Mouse (Mus musculus) embryonic facial prominence, embryonic 14.5 days (tissue): Measurements from ENCODE around the gene Slc44a1. TPM values are rescaled to one million over a fixed set of nuclear protein-coding genes. Genes with fewer than 3 reads are reported as not detected.

Source experiments
- ATAC-seq: fragments of 200-750 bp; cut with Nextera tagmentation; 2 replicates; pipeline ENCODE4 v1.8.0; 2017; ENCODE audit warnings: low read depth, moderate number of reproducible peaks, moderate TSS enrichment
- DNase-seq: peaks from one replicate; pipeline ENCODE4 v3.0.0-alpha.2; 2015; ENCODE audit warnings: low spot score
- H3K27ac ChIP-seq: fragments of 300-500 bp; sonication (generic); replicated peaks from 2 replicates; pipeline ENCODE4 v1.5.1; 2014; ENCODE audit warnings: low read depth, mild to moderate bottlenecking, low read length, moderate library complexity
- H3K27me3 ChIP-seq: fragments of 300-500 bp; sonication (generic); replicated peaks from 2 replicates; pipeline ENCODE4 v1.6.1; 2014; ENCODE audit warnings: low read length; ENCODE audit not compliant: control insufficient read depth, insufficient read depth
- H3K36me3 ChIP-seq: fragments of 300-500 bp; sonication (generic); 2 replicates; pipeline ENCODE4 v1.6.1; 2014; ENCODE audit warnings: low read length, mixed read lengths; ENCODE audit not compliant: control insufficient read depth, insufficient read depth
- H3K4me1 ChIP-seq: fragments of 300-500 bp; sonication (generic); 2 replicates; pipeline ENCODE4 v1.6.1; 2014; ENCODE audit warnings: antibody characterized with exemption, low read length; ENCODE audit not compliant: control insufficient read depth, insufficient read depth
- H3K4me2 ChIP-seq: fragments of 300-500 bp; sonication (generic); 2 replicates; pipeline ENCODE4 v1.6.1; 2014; ENCODE audit warnings: low read depth, mild to moderate bottlenecking, low read length, moderate library complexity, mixed read lengths
- H3K4me3 ChIP-seq: fragments of 300-500 bp; sonication (generic); 2 replicates; pipeline ENCODE4 v1.5.1; 2014; ENCODE audit warnings: low read depth, mild to moderate bottlenecking, low read length
- H3K9ac ChIP-seq: fragments of 300-500 bp; sonication (generic); 2 replicates; pipeline ENCODE4 v1.6.1; 2014; ENCODE audit warnings: low read depth, mild to moderate bottlenecking, low read length, moderate library complexity, mixed read lengths
- H3K9me3 ChIP-seq: fragments of 300-500 bp; sonication (generic); 2 replicates; pipeline ENCODE4 v1.6.1; 2016; ENCODE audit warnings: low read length; ENCODE audit not compliant: control insufficient read depth
- WGBS: fragments of 180-500 bp; shearing (Covaris S2); extraction: QIAGEN DNeasy Blood & Tissue Kit; methylation state at CpG from one replicate; pipeline ENCODE4 v1.1.7; 2014; 5-methylcytosine and 5-hydroxymethylcytosine counted together
- polyA plus RNA-seq: library from polyadenylated mRNA; unstranded; fragments of >200 nt; fragmentation: Nextera tagmentation; extraction: Ambion mirVana; gene quantifications from 2 replicates; pipeline ENCODE4 v1.2.1, GENCODE M21; 2014

The Slc44a1 gene
- polyA plus RNA-seq, 1 experiment from 2014 or later, result 61.8 TPM

GRCm38 (mm10) chr4:53589466-53589865, 149.3 kb downstream of the Slc44a1 start:
- H3K36me3 ChIP-seq, result no peaks in the 10 kb centered on the region
- no peak overlapping the region for H3K27ac ChIP-seq
- DNase-seq (no peak), ATAC-seq (no peak)
- 84% methylated on average over 4 of the region's 4 CpGs for WGBS
- H3K4me3 ChIP-seq, result no peak overlapping the region
- no peaks in the 10 kb centered on the region for H3K9me3 ChIP-seq
- no peak overlapping the region for H3K4me2 ChIP-seq
- H3K4me1 ChIP-seq, result no peaks in the 10 kb centered on the region
- no peak overlapping the region for H3K9ac ChIP-seq
- H3K27me3 ChIP-seq, result no peaks in the 10 kb centered on the region

- ATAC-seq, result no peak
- no peaks in the 10 kb centered on the region for H3K36me3 ChIP-seq
- no peaks in the 10 kb centered on the region for H3K27me3 ChIP-seq
- no peak for DNase-seq
- no peaks in the 10 kb centered on the region for H3K4me1 ChIP-seq
- WGBS, result 69% methylated on average over 4 of the region's 4 CpGs
- H3K4me2 ChIP-seq, result no peak overlapping the region
- no peak overlapping the region for H3K27ac ChIP-seq
- H3K9me3 ChIP-seq, result no peaks in the 10 kb centered on the region
- H3K9ac ChIP-seq, result no peak overlapping the region
- H3K4me3 ChIP-seq, result no peak overlapping the region
Measured at GRCm38 (mm10) chr4:53590163-53590562, 149.9 kb downstream of the Slc44a1 start.

GRCm38 (mm10) chr4:53590691-53591447, 150.7 kb downstream of the Slc44a1 start:
- no peaks in the 10 kb centered on the region for H3K27me3 ChIP-seq
- no peak overlapping the region for H3K9ac ChIP-seq
- no peak for ATAC-seq
- H3K4me3 ChIP-seq, result no peak overlapping the region
- H3K4me1 ChIP-seq, result no peaks in the 10 kb centered on the region
- no peak overlapping the region for H3K4me2 ChIP-seq
- no peak for DNase-seq
- H3K27ac ChIP-seq, result no peak overlapping the region
- no peaks in the 10 kb centered on the region for H3K9me3 ChIP-seq
- no peaks in the 10 kb centered on the region for H3K36me3 ChIP-seq
- WGBS, result 88% methylated on average over 7 of the region's 7 CpGs

- ATAC-seq (no peak), DNase-seq (no peak)
- H3K9me3 ChIP-seq, result no peaks in the 10 kb centered on the region
- H3K4me1 ChIP-seq, result no peaks in the 10 kb centered on the region
- no peak overlapping the region for H3K27ac ChIP-seq
- H3K4me3 ChIP-seq, result no peak overlapping the region
- H3K36me3 ChIP-seq, result no peaks in the 10 kb centered on the region
- no peak overlapping the region for H3K4me2 ChIP-seq
- 92% methylated on average over 11 of the region's 11 CpGs for WGBS
- no peaks in the 10 kb centered on the region for H3K27me3 ChIP-seq
- no peak overlapping the region for H3K9ac ChIP-seq
Measured at GRCm38 (mm10) chr4:53591536-53591935, 151.3 kb downstream of the Slc44a1 start.

GRCm38 (mm10) chr4:53591941-53592340, 151.7 kb downstream of the Slc44a1 start:
- no peaks in the 10 kb centered on the region for H3K36me3 ChIP-seq
- H3K27me3 ChIP-seq, result no peaks in the 10 kb centered on the region
- H3K4me3 ChIP-seq, result no peak overlapping the region
- WGBS, result 69% methylated on average over 8 of the region's 8 CpGs
- H3K9ac ChIP-seq, result no peak overlapping the region
- no peak overlapping the region for H3K4me2 ChIP-seq
- H3K4me1 ChIP-seq, result no peaks in the 10 kb centered on the region
- H3K27ac ChIP-seq, result no peak overlapping the region
- DNase-seq (no peak), ATAC-seq (no peak)
- no peaks in the 10 kb centered on the region for H3K9me3 ChIP-seq

- Histone ChIP-seq H3K36me3 (no peaks in the 10 kb centered on the region), H3K4me2 (no peak overlapping the region), H3K9ac (no peak overlapping the region), H3K27ac (no peak overlapping the region; the same call in 1 of the 2 replicates), H3K9me3 (no peaks in the 10 kb centered on the region), H3K4me1 (no peaks in the 10 kb centered on the region), H3K27me3 (no peaks in the 10 kb centered on the region), H3K4me3 (no peak overlapping the region)
- WGBS, result 54% methylated on average over 9 of the region's 9 CpGs
- no peak for ATAC-seq
- peak; percentile 40 for DNase-seq
Measured at GRCm38 (mm10) chr4:53592386-53592785, 152.2 kb downstream of the Slc44a1 start.

GRCm38 (mm10) chr4:53594204-53594603, 154.0 kb downstream of the Slc44a1 start:
- Histone ChIP-seq H3K4me3 (no peak overlapping the region), H3K27me3 (no peaks in the 10 kb centered on the region), H3K9ac (no peak overlapping the region), H3K4me2 (no peak overlapping the region), H3K27ac (no peak overlapping the region), H3K4me1 (no peaks in the 10 kb centered on the region), H3K9me3 (no peaks in the 10 kb centered on the region), H3K36me3 (no peaks in the 10 kb centered on the region)
- WGBS, result 25% methylated on average over 4 of the region's 4 CpGs
- peak; percentile 88 for DNase-seq
- no peak for ATAC-seq

GRCm38 (mm10) chr4:53595246-53596062, 155.2 kb downstream of the Slc44a1 start:
- Histone ChIP-seq H3K4me1 (no peaks in the 10 kb centered on the region), H3K27me3 (no peaks in the 10 kb centered on the region), H3K9me3 (no peaks in the 10 kb centered on the region), H3K9ac (no peak overlapping the region), H3K4me3 (no peak overlapping the region), H3K36me3 (no peaks in the 10 kb centered on the region), H3K4me2 (no peak overlapping the region), H3K27ac (no peak overlapping the region)
- no peak; the same call in 1 of the 2 replicates for ATAC-seq
- DNase-seq, result no peak
- 72% methylated on average over 12 of the region's 12 CpGs for WGBS
